Mouse (Mus musculus): ENCODE measurements at regions not wholly inside any gene's neighbourhood (a gene's known extent, or its start where the extent isn't known, plus 50 kb on each side); places are given as distances from the start of the nearest gene placed in this dataset.

GRCm38 (mm10) chrX:163812431-163812830, 51.3 kb upstream of the Rnf138rt1 start:
- DNase-seq, result no peak

- no peak for DNase-seq
Observed at GRCm38 (mm10) chrX:163814806-163815205, 53.7 kb upstream of the Rnf138rt1 start.

- DNase-seq, result no peak
Observed at GRCm38 (mm10) chrX:163822298-163822697, 61.2 kb upstream of the Rnf138rt1 start.

GRCm38 (mm10) chrX:163827461-163827860, 66.3 kb upstream of the Rnf138rt1 start:
- DNase-seq, result peak in 1 of 2 experiments; percentile 33

GRCm38 (mm10) chrX:163845408-163845807, 63.4 kb upstream of the Ap1s2 start:
- no peak for DNase-seq

- DNase-seq, result no peak
Observed at GRCm38 (mm10) chrX:163846890-163847289, 61.9 kb upstream of the Ap1s2 start.

GRCm38 (mm10) chrX:163847651-163848050, 61.2 kb upstream of the Ap1s2 start:
- DNase-seq, result no peak

- no peak for DNase-seq
Observed at GRCm38 (mm10) chrX:163848510-163849199, 60.2 kb upstream of the Ap1s2 start.

- no peak for DNase-seq
Observed at GRCm38 (mm10) chrX:163850915-163851599, 57.8 kb upstream of the Ap1s2 start.

- DNase-seq, result peak in 1 of 2 experiments; percentile 2
Observed at GRCm38 (mm10) chrX:163858494-163858893, 50.3 kb upstream of the Ap1s2 start.
